Mouse (Mus musculus) layer of hippocampus, postnatal 14 days (tissue): ENCODE measurements around the gene Glmp. TPM values are rescaled to one million over a fixed set of nuclear protein-coding genes. Genes with fewer than 3 reads are reported as not detected.
"Not testable (repeated sequence)": the region's sequence is repeated elsewhere in the genome, so short reads cannot be mapped to it uniquely, and the experiment has no call there.

ENCODE experiments used
- DNase-seq, 2 experiments: peaks; one replicate each; pipeline ENCODE4 v3.0.0; 2021 to 2022; ENCODE audit warnings: low spot score in 2 of 2, mixed read lengths in 1 of 2
- total RNA-seq, 2 experiments: library from RNA; stranded (reverse); gene quantifications; 2 replicates each; pipeline ENCODE4 v1.2.3; 2021

Glmp gene
- total RNA-seq, 2 experiments from 2014 or later: 86.2 to 90.2 TPM

GRCm38 (mm10) chr3:88375750-88376626, 51.2 kb downstream of the Glmp start:
- not testable (repeated sequence) for DNase-seq

GRCm38 (mm10) chr3:88376644-88377043, 51.8 kb downstream of the Glmp start:
- not testable (repeated sequence) for DNase-seq

- DNase-seq: not testable (repeated sequence)
Observed at GRCm38 (mm10) chr3:88378599-88378998, 53.8 kb downstream of the Glmp start, which contains the start of gene Bglap2. Gene Bglap2, minus strand, starts transcription at chr3:88378699.

Other genes starting within 250 kb of the Glmp start
- gene Ttc24, start 246.7 kb upstream of the Glmp start, total RNA-seq: not detected
- gene Iqgap3, start 243.1 kb upstream of the Glmp start, total RNA-seq: 1 to 10 TPM in 1 of 2 experiments, under 1 TPM in 1; 0.91 to 1.2 TPM
- 100 to 1,000 TPM; 146 to 156 TPM for gene Mef2d, start 182.7 kb upstream of the Glmp start, total RNA-seq
- not detected for gene Rhbg, start 70.3 kb upstream of the Glmp start, total RNA-seq
- not detected for gene Gm38392, start 37.8 kb upstream of the Glmp start, total RNA-seq
- 1 to 10 TPM; 4.0 to 5.3 TPM for gene Tsacc, start 28.0 kb upstream of the Glmp start, total RNA-seq
- 100 to 1,000 TPM; 191 to 198 TPM for gene Cct3, start 27.9 kb upstream of the Glmp start, total RNA-seq
- 1 to 10 TPM in 1 of 2 experiments, under 1 TPM in 1; 0.93 to 1.3 TPM for gene Tmem79, start 11.1 kb downstream of the Glmp start, total RNA-seq
- 10 to 100 TPM; 65.4 to 71.8 TPM for gene Smg5, start 11.2 kb downstream of the Glmp start, total RNA-seq
- 1 to 10 TPM; 8.1 to 9.4 TPM for gene Paqr6, start 39.6 kb downstream of the Glmp start, total RNA-seq
- not detected for gene Bglap3, start 47.7 kb downstream of the Glmp start, total RNA-seq
- gene Bglap2, start 53.7 kb downstream of the Glmp start, total RNA-seq: not detected
- gene Bglap, start 59.4 kb downstream of the Glmp start, total RNA-seq: 1 to 10 TPM in 1 of 2 experiments, not detected in 1; 1.3 TPM
- gene Pmf1, start 85.3 kb downstream of the Glmp start, total RNA-seq: 1 to 10 TPM; 6.9 to 9.9 TPM
- 10 to 100 TPM; 68.6 to 70.3 TPM for gene Slc25a44, start 100.1 kb downstream of the Glmp start, total RNA-seq
- 10 to 100 TPM; 33.1 to 38.1 TPM for gene Sema4a, start 136.2 kb downstream of the Glmp start, total RNA-seq
- gene Lmna, start 184.9 kb downstream of the Glmp start, total RNA-seq: 10 to 100 TPM; 42.0 to 49.3 TPM
- gene Mex3a, start 207.4 kb downstream of the Glmp start, total RNA-seq: 10 to 100 TPM in 1 of 2 experiments, 1 to 10 TPM in 1; 9.0 to 10.7 TPM
- not detected for gene Rab25, start 223.3 kb downstream of the Glmp start, total RNA-seq
- 100 to 1,000 TPM in 1 of 2 experiments, 10 to 100 TPM in 1; 96.1 to 113 TPM for gene Lamtor2, start 228.1 kb downstream of the Glmp start, total RNA-seq
- 10 to 100 TPM; 77.3 to 81.8 TPM for gene Ubqln4, start 228.7 kb downstream of the Glmp start, total RNA-seq